Mouse (Mus musculus) liver, postnatal 0 days (tissue): ENCODE data around the gene Pld6.

Experiments
- CTCF ChIP-seq: sonication (generic); IDR thresholded peaks from 2 replicates; pipeline ENCODE4 v1.5.1; 2016; ENCODE audit warnings: antibody characterized with exemption, low read depth
- EP300 ChIP-seq: IDR thresholded peaks from 2 replicates; pipeline ENCODE4 v1.6.1; 2016; ENCODE audit warnings: antibody characterized with exemption, low read depth, mild to moderate bottlenecking

DNA sequence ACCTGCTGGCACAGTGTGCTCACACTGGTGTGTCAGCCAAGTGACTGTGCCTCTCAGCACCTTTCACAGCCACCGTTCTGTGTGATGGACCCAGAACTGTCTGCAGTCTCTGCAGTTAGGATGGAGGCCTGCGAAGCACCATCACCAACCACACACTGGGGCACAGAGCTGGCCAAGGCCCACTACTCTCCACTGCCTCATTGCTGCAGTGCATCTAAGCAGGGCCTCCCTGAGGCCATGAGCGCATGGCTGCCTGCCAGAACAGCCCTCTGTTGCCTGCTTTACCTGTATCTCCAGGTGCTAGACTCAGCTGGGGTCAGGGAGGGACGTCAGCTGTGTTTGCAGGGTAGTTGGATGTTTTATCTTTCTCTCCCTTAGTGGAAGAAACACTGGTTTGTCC lies 43.1 kb downstream of the Pld6 start:
- TF ChIP-seq CTCF (no peak), EP300 (no peak)
